Mouse (Mus musculus): ENCODE measurements around the gene Cpsf2. TPM values are rescaled to one million over a fixed set of nuclear protein-coding genes. Genes with fewer than 3 reads are reported as not detected.
A peak's percentile ranks its signal among the peaks of the same experiment; 100 is the strongest.
"Not testable (repeated sequence)": the region's sequence is repeated elsewhere in the genome, so short reads cannot be mapped to it uniquely, and the experiment has no call there.

Gene Cpsf2
- 10 to 100 TPM in 1 of 2 experiments, 1 to 10 TPM in 1; 9.7 to 11.1 TPM for total RNA-seq (2021)
- long read RNA-seq, experiment 1, full-length matches to known transcripts: 24 of 28 reads
- long read RNA-seq, experiment 1, partial matches to known transcripts: 1 of 28 reads
- long read RNA-seq, experiment 1, other reads (novel, unspliced or antisense): 3 of 28 reads
- long read RNA-seq, experiment 2, full-length matches to known transcripts: 13 of 25 reads
- long read RNA-seq, experiment 2, partial matches to known transcripts: 0 of 25 reads
- long read RNA-seq, experiment 2, other reads (novel, unspliced or antisense): 12 of 25 reads

DNA sequence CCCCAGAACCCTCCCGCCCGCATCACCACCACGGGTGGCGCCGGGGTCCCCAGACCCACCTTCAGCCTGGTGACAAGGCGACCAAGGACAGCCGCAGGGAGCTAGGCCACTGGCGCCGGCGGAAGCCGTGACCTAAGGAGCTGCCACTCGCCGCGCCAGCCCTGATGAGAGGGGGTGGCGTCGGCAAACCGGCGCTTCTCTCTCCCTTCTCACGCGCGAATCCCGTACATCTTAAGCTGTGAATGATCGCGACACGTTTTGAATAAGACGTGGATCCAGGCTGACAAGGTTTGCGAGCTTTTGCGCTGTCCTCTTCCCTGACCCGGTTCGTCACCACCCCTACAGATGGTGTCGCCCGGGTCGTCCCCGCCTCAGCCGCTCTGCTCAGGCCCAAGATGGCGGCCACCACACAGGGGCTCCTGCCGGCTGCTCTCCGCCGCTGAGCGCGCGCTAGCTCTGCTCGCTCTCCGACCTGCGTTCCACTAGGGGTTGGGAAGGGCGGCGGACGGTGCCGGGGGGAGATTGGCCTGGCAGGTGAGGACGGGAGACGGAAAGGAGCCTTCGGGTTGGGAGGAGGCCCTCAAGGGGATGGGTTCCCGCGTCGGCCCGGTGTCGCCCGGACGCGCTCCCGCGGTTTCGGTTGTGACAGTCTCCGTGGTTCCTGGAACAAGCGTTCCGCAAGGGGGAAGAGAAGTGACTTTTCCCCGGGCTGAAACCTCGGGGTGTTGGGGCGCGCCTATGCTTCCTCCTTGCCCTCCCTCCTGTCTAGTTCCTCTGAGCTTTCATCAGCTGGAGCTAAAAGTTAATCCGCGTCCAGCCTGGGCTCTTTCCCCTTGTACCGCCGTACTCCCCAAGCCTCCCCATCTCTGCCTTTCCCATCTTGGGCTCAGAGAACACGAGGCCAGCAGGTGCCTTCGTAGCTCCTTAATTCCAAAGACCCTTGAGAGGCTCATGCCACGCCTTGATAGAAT is at the start of gene Cpsf2:
Gene Cpsf2, plus strand, starts transcription at position 388 of the 971 bp plus-strand sequence.
- DNase-seq: peak; percentile 87
- peak within 1 kb of the TSS; percentile 97 for H3K27ac ChIP-seq
- H3K4me3 ChIP-seq: peak within 1 kb of the TSS; percentile 82
- intact Hi-C loops (cut with DNase I): loop anchor here (10.0 kb wide), 1 partner anchor 489 kb away; the partner anchor contains the start of gene Golga5
- no peak; the same call in 1 of the 2 replicates for TF ChIP-seq CTCF (IDR thresholded peaks at IDR 0.05)

DNA sequence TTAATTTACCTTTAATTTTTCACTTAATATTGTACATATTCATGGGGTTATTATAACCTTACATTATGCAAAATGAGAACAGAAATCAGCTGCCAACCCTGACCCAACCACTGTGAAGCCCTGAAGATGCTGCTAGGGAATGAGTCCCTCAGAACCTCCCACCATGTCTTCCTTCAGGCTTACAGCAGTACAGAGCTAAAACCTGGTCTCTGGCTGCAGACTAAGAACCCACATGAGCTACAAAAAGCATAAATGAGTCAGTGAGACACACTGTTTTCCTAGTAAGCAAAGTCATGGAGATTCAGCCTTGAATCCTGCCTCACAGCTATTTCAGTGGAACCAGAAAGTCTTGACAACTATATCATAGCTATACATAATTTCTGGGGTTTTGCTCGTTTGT is 47.4 kb upstream of the Cpsf2 start:
- Histone ChIP-seq H3K27ac (no peak overlapping the region), H3K4me3 (no peak overlapping the region)
- intact Hi-C loops (cut with DNase I): no loop called here
- DNase-seq: no peak
- no peak for TF ChIP-seq CTCF (IDR thresholded peaks at IDR 0.05)

DNA sequence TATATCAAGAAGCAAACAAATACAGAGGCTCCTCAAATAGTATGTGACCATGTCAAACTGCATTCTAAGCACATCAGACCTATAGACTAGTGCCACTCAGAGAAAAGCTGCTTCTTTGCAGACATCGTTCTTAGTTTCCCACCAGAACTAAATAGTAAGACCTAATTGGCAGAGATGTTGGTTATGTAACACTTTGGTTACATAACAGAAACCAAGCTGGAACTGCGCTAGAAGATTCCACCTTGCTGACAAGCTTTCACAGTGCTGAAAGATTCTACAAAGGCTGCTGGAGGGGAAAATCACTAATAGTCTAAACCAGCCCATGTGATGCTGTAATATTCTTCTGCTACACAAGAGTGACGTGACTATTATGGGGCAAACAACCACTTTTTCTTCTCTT is 40.6 kb upstream of the Cpsf2 start:
- intact Hi-C loops (cut with DNase I): no loop called here
- DNase-seq: no peak
- H3K27ac ChIP-seq: no peak overlapping the region
- TF ChIP-seq CTCF (IDR thresholded peaks at IDR 0.05): no peak
- H3K4me3 ChIP-seq: no peak overlapping the region

DNA sequence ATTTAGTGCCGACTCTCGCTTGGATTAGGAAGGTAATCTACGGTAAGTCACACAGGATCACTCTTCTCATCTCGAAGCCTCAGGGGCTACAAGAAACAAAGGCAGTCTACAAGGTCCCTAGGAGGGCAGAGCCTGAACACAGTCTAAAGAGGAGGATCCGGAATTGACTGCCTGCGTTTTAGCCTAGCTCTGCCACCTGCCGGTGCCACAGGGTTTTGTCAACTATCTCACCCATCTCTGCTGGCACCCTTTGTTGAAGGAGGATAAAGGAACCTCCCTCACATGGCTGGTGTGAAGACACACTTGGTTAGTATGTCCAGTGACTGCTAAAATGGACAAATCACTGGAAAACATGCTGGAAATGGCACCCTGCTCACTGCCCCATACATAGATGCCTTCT is 38.2 kb upstream of the Cpsf2 start:
- no peak for TF ChIP-seq CTCF (IDR thresholded peaks at IDR 0.05)
- DNase-seq: no peak
- no peak overlapping the region for H3K4me3 ChIP-seq
- intact Hi-C loops (cut with DNase I): no loop called here
- no peak overlapping the region for H3K27ac ChIP-seq

DNA sequence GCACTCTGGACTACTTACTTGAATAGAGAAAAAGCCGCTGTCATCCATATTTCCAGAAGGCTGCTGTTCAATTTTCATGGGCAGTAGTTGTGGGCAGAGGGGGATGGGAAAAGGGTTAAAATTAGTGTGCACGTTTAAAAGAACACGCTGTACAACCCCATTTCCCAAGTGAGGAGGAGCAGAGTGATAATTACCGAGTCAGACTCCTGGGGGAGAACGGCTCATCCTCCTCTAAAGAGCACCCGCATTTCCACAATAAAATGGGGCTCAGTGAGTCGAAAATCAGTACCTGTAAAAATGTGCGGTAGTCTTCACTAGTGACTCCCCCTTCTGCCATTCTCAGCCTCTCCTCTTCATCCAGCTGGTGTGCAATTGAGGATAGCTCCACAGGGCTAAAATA is 27.8 kb upstream of the Cpsf2 start:
- no peak overlapping the region for H3K4me3 ChIP-seq
- intact Hi-C loops (cut with DNase I): no loop called here
- no peak for TF ChIP-seq CTCF (IDR thresholded peaks at IDR 0.05)
- H3K27ac ChIP-seq: no peak overlapping the region
- DNase-seq: no peak

DNA sequence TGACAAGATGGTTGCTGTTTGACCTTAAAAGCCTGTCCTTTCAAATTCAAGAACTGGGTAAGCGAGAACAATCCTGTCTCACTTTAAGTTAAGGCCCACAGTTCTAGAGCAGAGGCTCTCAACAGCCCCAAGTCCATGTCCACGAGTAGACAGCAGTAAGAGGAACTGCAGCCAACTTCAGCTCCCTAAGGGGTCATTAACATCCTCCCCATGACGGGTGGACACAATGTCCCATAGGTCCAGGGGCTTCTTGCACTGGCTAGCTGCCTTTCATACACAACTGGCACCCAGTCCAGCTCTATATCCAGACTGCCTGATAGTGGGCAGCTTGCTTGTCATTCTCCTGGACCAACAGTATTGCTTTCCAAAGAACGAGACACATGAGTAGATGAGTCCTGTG is 27.0 kb upstream of the Cpsf2 start:
- no peak overlapping the region for H3K27ac ChIP-seq
- H3K4me3 ChIP-seq: no peak overlapping the region
- intact Hi-C loops (cut with DNase I): no loop called here
- DNase-seq: no peak
- TF ChIP-seq CTCF (IDR thresholded peaks at IDR 0.05): no peak

DNA sequence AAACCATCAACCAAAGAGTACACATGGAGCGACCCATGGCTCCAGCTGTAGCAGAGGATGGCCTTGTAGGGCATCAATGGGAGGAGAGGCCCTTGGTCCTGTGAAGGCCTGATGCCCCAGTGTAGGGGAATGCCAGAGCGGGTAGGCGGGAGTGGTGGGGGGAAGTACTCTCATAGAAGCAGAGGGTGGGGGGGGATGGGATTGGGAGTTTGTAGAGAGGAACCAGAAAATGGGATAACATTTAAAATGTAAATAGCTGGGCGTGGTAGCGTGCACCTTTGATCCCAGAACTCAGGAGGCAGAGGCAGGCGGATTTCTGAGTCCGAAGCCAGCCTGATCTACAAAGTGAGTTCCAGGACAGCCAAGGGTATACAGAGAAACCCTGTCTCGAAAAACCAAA is 20.0 kb upstream of the Cpsf2 start:
- not testable (repeated sequence) for DNase-seq
- intact Hi-C loops (cut with DNase I): loop anchor here (2.0 kb wide), 1 partner anchor 41 kb away; no protein-coding TSS in a partner anchor

DNA sequence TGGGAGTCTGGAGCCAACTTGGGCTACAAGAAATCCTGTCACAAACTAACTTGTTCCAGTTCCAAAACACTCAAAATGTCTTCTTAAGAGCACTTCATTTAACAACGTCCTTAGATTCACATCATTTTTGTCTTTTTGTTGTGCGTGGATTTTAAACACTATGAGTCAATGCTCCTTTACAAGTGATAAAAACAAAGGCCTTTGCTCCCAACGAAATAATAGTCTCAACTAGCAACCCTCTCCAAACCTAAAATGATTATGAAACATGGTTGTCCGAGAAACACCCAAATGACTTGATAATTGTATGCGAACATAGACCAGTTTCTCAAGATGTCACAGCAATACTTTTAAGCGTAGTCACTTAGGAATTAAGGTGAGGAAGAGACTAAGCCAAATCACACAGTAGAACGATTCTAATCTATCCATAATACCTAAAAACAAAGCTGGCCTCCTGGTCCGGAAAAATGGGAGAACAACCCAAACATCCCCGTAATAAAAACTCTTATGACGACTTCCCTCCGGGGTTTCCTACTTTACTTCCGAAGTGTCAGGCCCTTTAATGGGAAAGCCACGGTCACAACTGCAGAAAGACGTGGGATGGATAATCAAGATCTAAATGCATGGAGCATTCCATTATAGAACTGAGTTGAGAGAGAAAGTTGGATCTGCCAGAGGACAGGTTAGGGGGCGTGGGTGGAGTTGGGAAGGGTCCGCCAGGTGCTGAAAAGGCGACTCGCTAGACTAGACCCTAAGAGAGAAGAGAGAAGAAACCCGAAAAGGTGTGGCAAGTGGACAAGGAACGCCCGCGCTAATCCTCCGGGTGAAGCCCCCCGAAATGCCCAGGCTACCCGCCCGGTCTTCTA is 18.5 kb upstream of the Cpsf2 start:
- peak overlapping the region; percentile 100 for H3K4me3 ChIP-seq
- H3K27ac ChIP-seq: peak overlapping the region; percentile 95
- DNase-seq: no peak
- no peak for TF ChIP-seq CTCF (IDR thresholded peaks at IDR 0.05)
- intact Hi-C loops (cut with DNase I): loop anchor here (2.0 kb wide), 1 partner anchor 43 kb away; no protein-coding TSS in a partner anchor

More for the DNA sequence above, 20.0 kb upstream of the Cpsf2 start:
- not testable (repeated sequence) for H3K4me3 ChIP-seq, H3K27ac ChIP-seq

DNA sequence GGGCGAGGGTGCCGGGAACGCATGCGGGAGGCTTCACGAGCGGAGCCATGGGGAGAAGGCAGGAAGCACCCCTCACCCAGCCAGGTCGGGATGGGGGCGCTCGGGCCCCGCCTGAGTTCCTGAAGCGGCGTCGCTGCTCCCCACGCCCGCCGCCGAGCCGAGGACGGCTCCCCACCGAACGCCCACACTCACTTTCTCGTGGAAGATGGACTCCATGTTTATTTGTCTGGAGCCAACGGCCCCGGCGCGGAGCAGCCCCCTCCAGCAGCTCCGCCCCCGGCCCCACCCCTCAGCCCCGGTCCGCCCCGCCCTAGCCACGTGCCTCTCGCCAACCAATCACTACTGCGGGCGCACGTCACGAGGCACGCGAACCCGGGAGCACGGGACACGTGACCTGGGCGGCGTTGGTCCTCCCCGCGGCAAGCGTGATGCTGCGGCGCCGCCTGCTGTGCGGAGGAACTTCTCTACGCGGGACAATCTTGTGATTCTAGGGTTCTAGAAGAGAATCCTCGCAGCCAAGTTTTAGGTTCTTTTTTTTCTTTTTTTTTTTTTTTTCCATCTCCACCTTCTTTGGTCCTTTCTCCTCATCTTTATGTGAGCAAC is 17.7 kb upstream of the Cpsf2 start, which contains the start of gene Atxn3:
Gene Atxn3, minus strand, starts transcription at position 305 of the 603 bp plus-strand sequence.
- H3K27ac ChIP-seq: peak within 1 kb of the TSS; percentile 95
- peak; percentile 99 for DNase-seq
- H3K4me3 ChIP-seq: peak within 1 kb of the TSS; percentile 100
- intact Hi-C loops (cut with DNase I): loop anchor here (2.0 kb wide), 1 partner anchor 43 kb away; no protein-coding TSS in a partner anchor
- TF ChIP-seq CTCF (IDR thresholded peaks at IDR 0.05): peak; percentile 73

DNA sequence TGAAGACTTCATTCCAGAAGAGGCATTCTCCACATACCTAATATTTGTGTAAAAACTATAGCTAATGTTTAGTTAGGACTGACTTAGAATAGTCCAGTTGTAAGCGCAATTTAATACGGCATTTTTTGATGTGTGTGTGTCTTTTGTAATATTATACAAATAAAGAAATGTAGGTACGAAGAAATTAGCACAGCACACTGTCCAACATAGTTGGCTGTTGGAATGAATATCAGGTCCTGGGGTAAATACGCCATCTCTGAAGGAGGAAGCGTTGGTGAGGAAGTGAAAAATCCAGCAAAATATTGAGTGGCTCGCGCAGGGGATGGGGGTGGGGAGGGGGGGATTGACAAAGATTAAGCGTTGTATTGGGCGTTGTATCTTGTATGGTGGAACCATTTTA is 17.2 kb upstream of the Cpsf2 start:
- intact Hi-C loops (cut with DNase I): no loop called here
- DNase-seq: no peak
- H3K27ac ChIP-seq: peak overlapping the region; percentile 82
- TF ChIP-seq CTCF (IDR thresholded peaks at IDR 0.05): no peak
- H3K4me3 ChIP-seq: peak overlapping the region; percentile 100

DNA sequence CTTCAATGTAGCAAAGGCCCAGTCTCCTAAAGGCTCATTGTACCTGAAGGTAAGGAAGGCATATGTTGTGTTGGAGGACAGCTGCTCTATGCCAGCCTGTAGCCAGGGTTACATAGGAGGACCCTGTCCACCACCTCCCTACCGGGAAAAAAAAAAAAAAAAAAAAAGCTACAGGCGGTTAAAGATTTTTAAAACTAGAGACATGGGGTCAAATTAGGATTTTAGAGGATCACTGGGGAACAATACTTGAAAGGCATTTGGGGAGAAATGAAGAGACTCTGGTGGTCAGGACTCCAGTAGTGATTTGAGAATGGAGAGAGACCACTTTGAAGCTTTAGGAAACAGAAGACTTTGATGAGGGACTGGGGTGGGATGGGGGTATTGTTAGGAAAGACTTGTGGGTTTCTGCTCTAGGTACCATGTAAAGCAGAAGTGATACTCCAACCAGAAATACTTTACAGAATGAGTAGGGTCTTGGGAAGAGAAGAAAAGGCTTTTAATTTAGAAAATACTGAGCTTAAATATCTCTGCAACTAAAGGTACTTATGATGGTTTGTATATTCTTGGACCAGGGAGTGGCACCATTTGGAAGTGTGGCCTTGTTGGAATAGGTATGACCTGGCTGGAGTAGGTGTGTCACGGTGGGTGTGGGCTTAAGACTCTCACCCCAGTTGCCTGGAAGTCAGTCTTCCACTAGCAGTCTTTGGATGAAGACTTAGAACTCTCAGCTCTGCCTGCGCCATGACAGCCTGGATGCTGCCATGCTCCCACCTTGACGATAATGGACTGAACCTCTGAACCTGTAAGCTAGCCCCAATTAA is 16.6 kb upstream of the Cpsf2 start:
- H3K4me3 ChIP-seq: peak overlapping the region; percentile 100
- H3K27ac ChIP-seq: peak overlapping the region; percentile 82; the same call in 1 of the 2 replicates
- intact Hi-C loops (cut with DNase I); DNase-seq: not testable (repeated sequence)
